Mouse (Mus musculus) thymus, adult 18-20 months (tissue): Measurements from ENCODE around the gene Dok5.

ENCODE experiments used
- DNase-seq, 2 experiments: peaks; one replicate each; pipeline ENCODE4 v3.0.0; 2022; ENCODE audit warnings: mixed read lengths in 2 of 2

Dok5 gene

DNA sequence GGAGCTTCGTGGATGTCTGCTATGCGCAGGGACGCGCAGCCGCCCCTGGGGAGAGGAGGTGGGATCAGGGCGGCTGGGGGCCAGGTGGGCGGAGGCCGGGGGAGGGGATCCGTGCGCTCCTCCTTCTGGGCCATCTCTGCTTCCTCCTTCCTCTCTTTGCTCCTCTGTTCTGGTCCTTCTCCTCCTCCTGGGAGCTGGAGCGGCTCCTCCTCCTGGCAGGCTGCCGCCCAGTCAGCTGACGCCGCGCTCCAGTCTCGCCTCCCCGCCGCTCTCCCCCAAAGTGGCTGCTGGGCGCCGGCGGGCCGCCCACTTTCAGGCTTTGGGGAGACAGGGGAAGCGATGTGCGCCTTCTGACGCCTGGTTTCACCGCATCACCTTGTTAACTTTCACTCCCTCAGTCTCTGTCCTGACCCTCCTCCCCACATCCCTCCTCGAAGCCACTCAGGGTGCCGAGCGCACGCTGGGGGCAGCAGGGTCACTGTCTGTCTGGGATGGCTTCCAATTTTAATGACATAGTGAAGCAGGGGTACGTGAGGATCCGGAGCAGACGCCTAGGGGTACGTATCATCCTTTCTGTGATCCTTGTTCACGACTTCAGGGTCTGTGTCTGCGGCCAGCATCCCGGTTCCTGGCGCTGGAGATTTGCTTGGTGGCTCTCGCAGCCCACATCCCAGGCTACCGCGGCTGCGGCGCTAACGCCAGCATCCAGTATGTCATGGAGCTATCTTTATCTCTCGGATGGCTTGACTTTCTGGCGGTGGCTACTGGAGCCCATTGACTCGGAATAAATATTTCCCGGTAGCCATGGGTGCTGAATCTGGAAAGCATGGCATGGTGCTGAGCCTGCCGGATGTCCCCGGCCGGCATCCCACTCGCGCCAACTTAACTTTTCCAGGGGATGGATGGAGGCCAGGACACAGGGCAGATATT lies at the start of gene Dok5:
Gene Dok5 (plus strand): TSS at position 176 of the 930 bp plus-strand sequence.
- DNase-seq, result no peak

DNA sequence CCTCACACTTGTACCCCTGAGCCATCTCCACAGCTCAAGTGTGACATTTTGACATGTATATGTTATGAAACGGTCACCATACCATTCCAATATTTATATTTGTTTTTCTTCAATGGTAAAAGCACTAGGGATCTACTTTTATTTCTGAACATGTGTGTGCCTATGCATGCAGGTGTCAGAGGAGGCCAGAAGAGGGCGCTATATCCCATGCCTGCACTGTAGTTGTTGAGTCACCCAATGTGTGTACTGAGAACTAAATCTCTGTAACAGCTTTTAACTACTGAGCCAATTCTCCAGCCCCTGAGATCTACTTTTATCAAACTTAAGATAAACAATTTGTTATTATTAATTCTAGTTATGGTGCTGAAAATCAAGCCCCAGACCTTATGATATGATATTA lies 48.2 kb upstream of the Dok5 start:
- no peak for DNase-seq

DNA sequence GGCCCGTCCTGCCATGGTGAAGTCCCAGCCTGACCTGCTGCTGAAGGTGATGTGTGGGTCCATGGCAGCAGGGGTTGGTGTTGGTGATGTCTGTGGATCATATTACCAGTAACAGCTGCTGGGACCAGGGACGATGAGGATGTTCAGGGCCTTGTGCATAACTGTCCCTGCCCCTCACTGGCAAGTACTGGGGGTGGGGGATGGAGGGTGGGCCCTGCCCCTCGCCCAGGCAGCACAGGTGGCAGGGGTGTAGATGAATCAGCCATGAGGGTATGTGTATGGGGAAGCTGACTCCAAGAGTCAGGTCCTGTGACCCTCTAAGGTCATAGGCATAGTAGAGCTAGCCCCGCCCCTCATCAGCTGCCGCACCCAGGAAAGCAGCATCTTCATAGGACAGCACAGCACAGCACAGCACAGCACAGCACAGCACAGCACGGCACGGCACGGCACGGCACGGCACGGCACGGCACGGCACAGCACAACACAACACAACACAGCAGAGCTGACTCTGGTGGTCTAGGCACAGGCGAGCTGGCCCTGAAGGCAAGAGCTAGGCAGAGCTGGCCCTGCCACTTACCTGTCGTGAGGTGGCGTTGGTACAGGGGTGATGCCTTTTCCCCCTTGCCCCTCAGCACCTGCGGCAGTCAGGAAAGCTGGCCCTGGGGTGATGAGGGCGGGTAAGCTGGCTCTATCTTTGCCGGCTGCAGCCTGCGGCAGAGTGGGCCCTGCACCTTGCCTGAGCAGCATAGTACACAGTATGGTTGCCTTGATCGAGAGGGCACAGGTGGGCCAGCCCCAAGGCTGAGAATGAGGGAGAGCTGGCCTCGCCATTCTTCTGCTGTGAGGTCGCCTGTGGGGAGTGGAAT lies 36.3 kb upstream of the Dok5 start:
- DNase-seq, result no peak

DNA sequence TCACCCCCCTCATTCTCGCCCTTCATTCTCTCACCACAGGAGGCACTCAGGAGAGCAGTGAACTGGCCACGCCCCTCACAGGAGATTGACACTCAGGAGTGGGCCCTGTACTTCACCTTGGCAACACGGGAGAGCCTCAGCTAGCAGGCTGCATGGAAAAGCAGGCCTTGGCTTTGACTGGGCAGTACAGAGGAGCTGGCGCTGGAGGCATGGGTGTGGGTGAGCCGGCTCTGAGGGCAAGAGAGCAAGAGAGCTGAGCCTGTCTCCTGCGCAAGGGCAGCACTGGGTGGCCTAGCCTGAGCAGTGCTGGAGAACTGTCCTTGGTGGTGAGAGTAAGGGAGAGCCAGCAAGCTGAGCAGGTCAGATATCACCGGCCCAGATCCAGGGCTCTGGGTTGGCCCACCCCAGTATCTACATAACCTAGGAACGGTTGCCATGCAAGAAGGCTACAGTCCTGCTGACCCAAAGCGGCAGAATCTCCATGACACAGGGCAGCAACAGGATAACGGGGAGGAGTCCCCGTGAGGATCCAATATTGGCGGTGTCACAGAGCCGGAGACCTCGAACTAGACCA lies 35.6 kb upstream of the Dok5 start:
- DNase-seq, result no peak

DNA sequence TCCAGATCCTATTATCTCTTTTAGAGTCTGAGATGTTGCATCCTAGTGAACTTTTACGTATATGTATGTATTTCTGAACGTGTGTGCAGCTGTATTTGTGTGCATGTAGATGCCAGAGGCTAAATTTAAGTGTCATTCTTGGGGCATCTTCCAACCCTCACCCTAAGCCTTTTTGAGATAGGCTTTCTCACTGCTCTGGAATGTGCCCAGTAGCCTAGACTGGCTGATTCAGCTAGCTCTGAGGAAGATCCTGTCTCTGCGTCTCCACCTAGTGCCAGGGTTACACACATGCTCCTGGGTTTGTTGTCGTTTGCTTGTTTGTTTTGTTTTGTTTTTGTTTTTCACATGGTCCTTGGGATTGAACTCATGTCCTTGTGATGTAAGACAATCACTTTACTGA lies 31.1 kb upstream of the Dok5 start:
- no peak for DNase-seq

DNA sequence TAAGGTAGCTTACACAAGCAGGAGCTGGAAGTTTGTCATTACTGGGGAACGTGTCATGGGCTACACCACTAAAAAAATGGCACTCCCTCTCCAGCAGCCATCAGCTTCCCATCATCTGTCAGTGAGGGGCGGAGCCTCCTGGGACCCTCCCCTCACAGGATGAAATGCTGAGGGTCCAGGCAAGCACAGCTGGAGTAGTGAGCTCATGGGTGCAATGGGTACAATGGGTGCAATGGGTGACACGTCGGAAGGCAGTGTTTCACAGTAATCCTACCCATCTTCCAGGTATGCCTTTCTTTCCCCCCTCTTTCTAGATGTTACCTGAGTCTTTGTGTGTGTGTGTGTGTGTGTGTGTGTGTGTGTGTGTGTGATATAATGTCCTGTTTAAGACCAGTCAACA lies 25.1 kb upstream of the Dok5 start:
- DNase-seq, result no peak

DNA sequence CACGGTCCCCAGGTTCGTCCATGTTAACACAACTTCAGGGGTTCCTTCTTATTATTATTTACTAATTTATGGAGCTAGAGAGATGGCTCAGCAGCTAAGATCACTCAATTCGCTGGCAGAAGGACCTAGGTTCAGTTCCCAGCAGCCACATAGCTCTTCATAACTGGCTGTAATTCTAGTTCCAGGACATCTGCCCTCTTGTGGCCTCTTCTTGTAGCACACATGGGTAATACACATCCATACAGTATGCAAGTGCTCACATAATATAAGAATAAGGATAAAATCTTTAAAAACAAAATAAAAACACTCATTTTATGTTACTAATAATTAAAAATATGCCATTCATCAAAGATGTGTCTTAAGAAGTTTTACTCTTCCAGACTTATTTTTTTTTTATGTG lies 23.9 kb upstream of the Dok5 start:
- no peak for DNase-seq

DNA sequence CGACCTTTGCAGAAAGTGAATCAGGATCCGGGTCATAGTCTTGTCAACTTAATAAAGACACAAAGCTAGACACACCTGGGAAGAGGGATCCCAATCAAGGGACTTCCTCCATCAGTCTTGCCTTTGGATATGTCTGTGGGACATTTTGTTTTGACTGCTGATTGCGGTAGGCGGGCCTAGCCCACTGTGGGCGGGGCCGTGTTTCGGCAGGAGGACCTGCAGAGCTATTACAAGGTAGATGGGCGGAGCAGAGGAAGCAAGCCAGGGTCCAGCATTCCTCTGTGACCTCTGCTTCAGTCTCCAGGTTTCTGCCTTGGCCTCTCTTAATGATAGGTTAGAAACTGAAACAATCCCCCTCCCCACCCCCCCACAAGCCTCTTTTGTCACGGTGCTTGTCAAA lies 22.7 kb upstream of the Dok5 start:
- DNase-seq, result no peak

DNA sequence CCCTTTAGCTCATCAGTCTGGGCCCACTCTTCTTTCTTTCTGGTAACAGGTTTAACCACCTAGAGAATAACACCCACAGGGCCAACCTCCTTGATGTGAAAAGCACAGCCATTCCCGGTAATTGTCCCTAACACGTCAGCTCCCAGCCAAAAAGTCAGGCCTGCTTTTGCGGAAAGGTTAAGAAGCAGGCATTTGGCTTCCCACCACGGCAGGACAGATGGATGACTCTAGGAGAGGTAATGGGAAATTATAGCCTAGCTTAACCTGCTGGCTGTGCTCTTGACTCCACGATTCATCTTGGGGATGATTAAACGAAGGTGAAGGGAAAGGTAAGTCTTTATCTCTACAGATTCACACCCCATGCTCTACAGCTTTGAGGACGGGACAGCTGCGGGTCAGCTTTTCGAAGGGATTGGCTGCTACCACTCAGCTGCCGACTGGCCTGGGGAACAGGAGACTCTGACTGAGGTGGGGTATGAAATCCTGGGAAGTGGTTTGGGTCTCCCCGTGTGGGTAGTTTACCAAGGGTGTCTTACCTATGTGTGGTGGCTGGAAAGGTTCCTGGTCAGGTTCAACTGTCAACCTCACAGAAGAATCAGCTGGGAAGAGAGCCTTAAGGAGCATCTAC lies 18.8 kb upstream of the Dok5 start:
- no peak for DNase-seq

DNA sequence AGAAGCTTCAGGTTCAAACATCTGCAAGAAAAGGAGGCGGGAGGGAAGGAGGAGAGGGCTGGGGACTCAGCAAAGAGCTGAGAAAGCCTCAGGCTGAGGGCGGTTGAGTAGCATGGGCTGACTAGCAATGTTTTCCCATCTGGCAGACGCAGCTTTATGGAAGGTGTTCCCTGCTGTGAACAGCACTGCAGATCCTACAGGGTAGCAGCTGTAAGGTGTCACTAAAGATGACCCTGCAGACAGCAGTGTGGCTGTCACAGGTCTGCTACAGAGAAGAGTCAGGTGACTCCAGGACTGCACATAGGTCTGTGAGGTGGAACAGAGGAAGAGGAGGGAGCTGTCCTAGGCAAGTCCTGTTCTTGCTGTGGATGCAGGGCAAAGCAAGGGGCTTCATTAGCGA lies 11.2 kb upstream of the Dok5 start:
- DNase-seq, result no peak

DNA sequence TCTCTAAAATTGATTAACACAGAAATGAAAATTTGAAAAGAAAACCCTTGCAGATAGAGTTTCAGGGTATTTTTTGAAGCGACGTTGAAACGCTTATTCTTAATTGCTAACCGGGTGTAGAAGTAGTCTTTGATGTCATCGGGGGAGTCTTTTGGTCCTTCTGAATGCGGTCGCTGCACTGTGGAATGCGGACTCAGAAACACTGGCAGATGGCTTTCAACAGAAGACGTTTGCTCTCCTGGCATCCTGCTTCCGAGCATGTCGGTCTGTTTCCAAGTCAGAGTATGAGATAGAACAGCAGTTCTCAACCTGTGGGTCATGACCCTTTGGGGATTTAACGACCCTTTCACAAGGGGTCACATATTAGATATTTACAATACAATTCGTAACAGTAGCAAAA lies 7.5 kb upstream of the Dok5 start:
- DNase-seq, result no peak

DNA sequence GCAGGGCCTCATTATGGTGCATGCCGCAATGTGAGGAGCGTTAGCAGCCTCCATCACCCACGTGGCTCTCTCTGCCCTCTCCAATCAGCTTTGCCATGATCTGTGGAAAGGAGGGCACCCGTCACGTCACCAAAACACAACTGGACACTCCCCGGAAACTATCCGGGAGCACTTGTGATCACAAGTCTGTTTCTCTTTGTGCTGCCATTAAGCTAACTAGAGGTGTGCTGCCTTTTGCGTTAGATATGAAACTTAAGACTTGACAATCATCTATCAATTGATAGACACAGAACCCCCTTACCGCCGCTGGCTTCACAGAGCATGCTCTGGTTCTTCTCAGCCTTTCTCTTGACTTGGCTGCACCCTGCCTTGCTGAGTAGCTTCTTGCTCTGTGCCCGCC lies 6.9 kb upstream of the Dok5 start:
- DNase-seq, result no peak

DNA sequence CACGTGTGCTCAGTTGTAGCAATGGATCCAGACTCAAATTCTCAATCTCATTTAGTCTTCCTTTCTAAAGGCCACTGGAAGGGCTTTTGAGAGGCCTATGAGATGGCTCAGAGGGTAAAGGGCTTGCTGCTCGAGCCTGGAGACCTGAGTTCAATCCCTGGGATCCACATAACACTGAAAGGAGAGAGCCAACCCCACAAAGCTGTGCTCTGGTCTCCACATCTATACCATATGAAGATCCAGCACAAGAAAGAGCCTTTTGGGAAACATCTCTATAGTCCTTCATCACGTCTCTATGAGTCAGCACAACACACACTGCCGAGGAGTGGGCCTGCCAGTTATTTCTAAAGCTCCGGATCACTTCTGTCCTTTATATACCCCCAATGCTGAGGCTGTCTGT lies 5.8 kb upstream of the Dok5 start:
- no peak for DNase-seq

DNA sequence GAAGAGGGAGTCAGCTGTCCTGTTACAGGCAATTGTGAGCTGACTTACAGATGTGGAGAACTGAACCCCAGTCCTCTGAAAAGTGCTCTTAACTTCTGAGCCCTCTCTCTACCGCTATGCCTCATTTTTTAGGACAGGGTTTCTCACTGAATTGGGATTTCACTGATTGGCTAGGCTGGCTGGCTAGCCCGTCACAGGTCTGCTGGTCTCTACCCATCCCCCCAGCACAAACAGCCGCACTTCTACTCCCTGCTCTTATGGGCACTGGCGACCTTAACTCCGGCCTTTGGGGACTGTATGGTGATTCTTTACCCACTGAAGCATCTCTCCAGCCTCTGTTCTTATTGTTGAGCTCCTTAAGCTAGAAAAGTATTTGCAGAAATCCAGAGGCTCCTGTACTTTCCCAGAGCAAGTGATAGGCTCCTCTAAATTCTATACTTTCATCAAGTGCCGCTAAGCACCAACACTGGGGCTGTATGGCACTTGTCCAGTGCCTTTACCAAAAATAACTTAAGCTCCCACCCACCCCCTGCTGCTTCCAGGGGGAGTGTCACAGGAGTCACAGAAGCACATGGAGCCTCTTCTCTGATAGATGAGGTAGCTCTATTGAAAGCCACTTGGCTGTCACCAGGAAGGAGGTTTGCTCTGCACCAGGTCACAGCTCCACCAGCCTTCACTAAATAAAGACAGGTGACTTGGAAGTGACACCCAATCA lies 4.5 kb upstream of the Dok5 start:
- no peak for DNase-seq

DNA sequence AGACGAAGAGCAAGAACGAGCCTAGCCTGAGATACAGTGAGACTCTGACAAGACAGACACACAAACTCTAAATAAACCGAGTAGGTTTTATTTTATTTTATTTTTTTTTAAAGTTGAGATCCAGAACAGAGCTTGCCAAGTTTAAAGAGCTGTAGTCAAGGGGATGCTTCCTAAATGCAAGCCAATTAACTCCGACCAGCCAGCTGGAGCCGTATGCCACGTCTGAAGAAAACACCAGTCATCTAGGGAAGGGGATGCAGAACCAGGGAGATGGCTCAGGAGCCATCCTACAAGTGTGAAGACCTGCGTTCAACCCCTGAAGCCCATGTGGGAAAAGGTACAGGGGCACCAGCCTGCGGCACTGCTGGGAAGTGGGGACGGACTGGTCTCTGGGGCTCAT lies 2.7 kb upstream of the Dok5 start:
- DNase-seq, result no peak

DNA sequence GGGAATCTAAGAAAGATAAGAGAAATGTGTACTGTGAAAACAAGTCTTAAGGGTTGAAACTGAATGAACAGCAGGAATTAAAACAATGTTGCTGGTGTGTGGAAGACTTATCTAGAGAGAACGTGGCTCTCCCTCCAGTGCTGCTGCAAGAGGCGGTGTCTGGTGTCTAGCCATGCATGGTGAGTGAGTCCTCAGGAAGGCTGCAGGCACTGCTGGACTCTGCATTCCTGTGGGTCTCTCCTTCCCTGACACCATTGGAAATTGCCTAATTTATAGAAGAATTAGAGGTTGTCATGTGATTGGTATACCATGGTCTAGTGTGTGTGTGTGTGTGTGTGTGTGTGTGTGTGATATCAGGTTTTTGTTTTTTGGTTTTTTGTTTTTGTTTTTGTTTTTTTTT lies 1.9 kb upstream of the Dok5 start:
- no peak for DNase-seq

DNA sequence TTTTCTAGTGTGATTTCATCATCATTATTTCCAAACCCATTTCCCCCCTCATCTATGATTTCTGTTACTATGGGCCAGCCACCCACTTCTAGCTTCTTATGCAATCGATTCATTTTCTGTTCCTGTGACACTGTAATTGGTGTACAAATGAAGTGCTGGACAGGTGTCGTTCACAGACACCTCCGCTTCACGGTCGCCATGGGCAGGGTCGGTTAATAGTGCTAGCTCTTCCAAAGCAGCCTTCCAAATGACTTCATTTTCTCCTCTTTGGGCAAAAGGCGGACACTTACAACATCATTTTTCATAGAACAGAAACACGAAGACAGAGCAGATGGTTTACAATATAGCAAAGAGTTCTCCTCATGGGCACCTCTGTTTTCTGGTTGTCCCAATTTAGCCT lies 1.5 kb upstream of the Dok5 start:
- no peak for DNase-seq

DNA sequence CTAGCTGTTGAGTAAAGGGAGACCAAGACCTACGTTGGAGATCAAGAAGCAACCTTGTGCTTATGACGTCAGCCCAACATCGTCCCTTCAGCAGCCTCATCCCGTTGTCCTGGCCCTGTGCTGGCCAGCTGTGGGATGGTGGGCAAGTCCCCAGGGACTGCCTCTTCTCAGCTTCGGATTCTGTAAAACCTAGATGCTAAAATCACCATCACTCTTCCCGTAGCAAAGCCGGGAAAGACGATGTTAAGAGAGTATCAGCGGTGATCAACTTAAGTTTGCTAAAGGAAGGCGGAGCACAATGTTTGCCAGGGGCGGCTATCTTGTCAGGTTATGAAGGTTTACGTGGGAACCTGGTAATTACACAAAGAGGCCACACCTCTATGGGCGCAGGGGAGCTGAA lies 826 bp upstream of the Dok5 start:
- no peak for DNase-seq

DNA sequence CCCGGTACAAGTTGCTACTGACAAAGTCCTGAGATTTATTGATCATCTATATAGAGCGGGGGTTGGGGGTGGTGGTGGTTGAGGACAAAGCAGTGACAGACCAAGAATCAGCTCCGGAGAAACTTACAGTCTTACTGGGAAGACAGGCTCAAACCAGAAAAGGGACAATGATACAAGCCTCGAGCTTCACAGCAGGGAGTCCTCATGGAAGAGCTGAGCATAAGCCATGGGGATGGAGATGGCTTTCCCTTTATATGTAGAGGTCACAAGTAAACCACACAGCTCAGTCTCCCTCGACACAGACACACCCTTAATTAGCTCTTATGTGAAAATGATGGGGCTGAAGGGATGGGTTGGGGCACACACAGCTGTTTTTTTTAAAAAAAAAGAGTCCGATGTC lies 402 bp upstream of the Dok5 start:
- no peak for DNase-seq

DNA sequence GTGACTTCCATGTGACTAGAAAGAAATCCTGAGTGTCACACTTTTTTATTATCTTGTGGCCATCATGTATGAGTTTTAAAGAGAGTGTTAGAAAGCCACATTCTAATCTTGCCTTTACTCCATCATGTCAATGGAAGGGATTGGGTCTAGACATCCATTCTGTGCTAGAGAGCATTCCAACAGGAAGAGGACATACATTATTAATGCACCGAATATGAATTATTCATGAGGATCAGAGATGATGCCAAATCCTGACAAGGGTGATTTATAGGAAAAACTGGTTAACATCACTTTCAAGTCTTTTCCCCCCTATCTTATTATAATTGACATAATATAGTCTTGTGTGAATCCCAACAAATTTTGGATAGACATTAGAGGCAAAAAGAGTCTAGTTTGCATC lies 2.1 kb downstream of the Dok5 start:
- DNase-seq, result no peak

DNA sequence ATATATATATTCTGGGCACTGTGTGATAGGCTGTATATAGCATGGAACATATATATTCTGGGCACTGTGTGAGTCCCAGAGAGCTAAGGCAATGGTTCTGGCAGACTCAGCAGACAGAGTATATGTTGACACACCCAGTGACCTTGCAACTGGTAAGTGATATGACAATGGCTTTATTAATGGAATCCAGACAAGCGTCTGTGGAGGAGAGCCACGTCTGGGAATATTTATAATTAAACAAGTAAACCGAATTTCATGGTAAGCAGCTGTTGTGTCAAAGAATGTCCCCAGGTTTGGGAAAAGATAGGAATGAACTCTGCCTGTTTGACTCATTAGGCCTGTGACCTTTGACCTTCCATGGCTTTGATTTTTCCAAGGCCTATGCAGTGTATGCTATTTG lies 2.8 kb downstream of the Dok5 start:
- no peak for DNase-seq

DNA sequence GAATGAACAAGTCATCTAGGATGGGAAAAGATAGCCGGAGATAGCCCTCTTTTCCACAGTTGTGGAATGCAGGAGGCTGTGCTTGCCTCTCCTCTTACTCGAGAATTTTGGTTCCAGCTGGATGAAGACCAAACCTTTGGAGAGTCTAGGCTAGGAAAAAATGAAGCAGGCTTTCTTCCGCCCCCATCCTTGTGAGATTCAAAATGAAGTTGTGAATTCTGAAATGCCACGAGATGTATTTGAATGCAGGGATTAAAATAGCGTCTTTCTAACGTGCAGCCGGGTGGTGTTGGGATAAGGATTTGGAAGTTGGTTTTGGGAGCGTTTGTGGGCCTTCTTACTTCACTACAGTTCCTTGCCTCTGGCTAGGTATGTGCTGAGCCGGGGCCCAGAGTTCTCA lies 6.8 kb downstream of the Dok5 start:
- no peak for DNase-seq

DNA sequence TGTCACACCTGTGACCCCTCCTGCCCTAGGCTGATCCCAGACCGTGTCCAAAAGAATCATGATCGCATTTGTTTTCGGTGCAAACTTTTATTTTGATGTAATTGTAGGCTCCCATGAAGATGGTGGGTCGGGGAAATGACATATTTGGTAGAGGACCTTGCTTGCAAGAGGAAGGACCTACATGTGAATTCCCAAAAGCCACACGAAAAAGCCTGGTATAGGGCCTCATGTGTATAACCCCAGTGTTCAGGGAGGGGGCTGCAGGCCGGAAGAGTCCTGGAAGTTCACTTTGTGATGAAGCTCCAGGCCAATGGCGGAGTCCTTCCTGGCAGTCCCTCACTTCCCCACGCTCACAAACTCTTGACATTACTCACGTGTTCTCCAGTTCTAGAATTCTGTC lies 7.3 kb downstream of the Dok5 start:
- DNase-seq, result no peak
